Mouse (Mus musculus): ENCODE data around the gene Pigl. TPM values are rescaled to one million over a fixed set of nuclear protein-coding genes. Genes with fewer than 3 reads are reported as not detected.

Gene Pigl
- polyA plus RNA-seq, 1 experiment from 2014 or later, result 11.5 TPM

GRCm38 (mm10) chr11:62551226-62552119 lies 93.2 kb downstream of the Pigl start:
- Histone ChIP-seq H3K27me3 (ENCODE audit: insufficient read depth, low read length) (no peaks in the 10 kb centered on the region), H3K4me1 (ENCODE audit: insufficient read depth) (peaks cover 21% of the 10 kb centered on the region; the same call in 1 of the 2 replicates), H3K4me2 (peak overlapping the region; percentile 70), H3K9me3 (ENCODE audit: low read depth, low read length) (no peaks in the 10 kb centered on the region), H3K36me3 (ENCODE audit: insufficient read depth) (peaks cover 27% of the 10 kb centered on the region), H3K27ac (ENCODE audit: low read depth) (peak overlapping the region; percentile 92), H3K4me3 (ENCODE audit: low read depth, low read length) (peak overlapping the region; percentile 69), H3K9ac (peak overlapping the region; percentile 81)
- no peak for TF ChIP-seq CTCF (IDR thresholded peaks at IDR 0.05; ENCODE audit: low read depth)
- ATAC-seq (ENCODE audit: insufficient read depth) (peak; percentile 86), DNase-seq (peak; percentile 96)
- under 1% methylated on average over 58 of the region's 58 CpGs for WGBS

GRCm38 (mm10) chr11:62553186-62553585 lies 94.9 kb downstream of the Pigl start:
- peaks cover 27% of the 10 kb centered on the region for H3K36me3 ChIP-seq (ENCODE audit: insufficient read depth)
- no peak overlapping the region for H3K27ac ChIP-seq (ENCODE audit: low read depth)
- no peak for DNase-seq
- ATAC-seq (ENCODE audit: insufficient read depth), result no peak
- peak overlapping the region; percentile 99 for H3K4me2 ChIP-seq
- TF ChIP-seq CTCF (IDR thresholded peaks at IDR 0.05; ENCODE audit: low read depth), result no peak
- no peaks in the 10 kb centered on the region for H3K27me3 ChIP-seq (ENCODE audit: insufficient read depth, low read length)
- WGBS, result 14% methylated on average over 1 of the region's 1 CpGs
- no peaks in the 10 kb centered on the region for H3K9me3 ChIP-seq (ENCODE audit: low read depth, low read length)
- H3K4me1 ChIP-seq (ENCODE audit: insufficient read depth), result peaks cover 21% of the 10 kb centered on the region; the same call in 1 of the 2 replicates
- H3K4me3 ChIP-seq (ENCODE audit: low read depth, low read length), result peak overlapping the region; percentile 55
- H3K9ac ChIP-seq, result peak overlapping the region; percentile 55

- DNase-seq, result no peak
- ATAC-seq (ENCODE audit: insufficient read depth), result no peak
- H3K4me3 ChIP-seq (ENCODE audit: low read depth, low read length), result peak overlapping the region; percentile 55
- H3K36me3 ChIP-seq (ENCODE audit: insufficient read depth), result peaks cover 27% of the 10 kb centered on the region
- H3K9me3 ChIP-seq (ENCODE audit: low read depth, low read length), result no peaks in the 10 kb centered on the region
- TF ChIP-seq CTCF (IDR thresholded peaks at IDR 0.05; ENCODE audit: low read depth), result no peak
- no peaks in the 10 kb centered on the region for H3K27me3 ChIP-seq (ENCODE audit: insufficient read depth, low read length)
- peak overlapping the region; percentile 99 for H3K4me2 ChIP-seq
- peaks cover 21% of the 10 kb centered on the region; the same call in 1 of the 2 replicates for H3K4me1 ChIP-seq (ENCODE audit: insufficient read depth)
- 70% methylated on average over 5 of the region's 5 CpGs for WGBS
- H3K9ac ChIP-seq, result peak overlapping the region; percentile 55
- H3K27ac ChIP-seq (ENCODE audit: low read depth), result no peak overlapping the region
Observed at GRCm38 (mm10) chr11:62553633-62554032, 95.4 kb downstream of the Pigl start.

- H3K9me3 ChIP-seq (ENCODE audit: low read depth, low read length), result no peaks in the 10 kb centered on the region
- DNase-seq (no peak), ATAC-seq (ENCODE audit: insufficient read depth) (no peak)
- H3K4me2 ChIP-seq, result peak overlapping the region; percentile 99
- no peaks in the 10 kb centered on the region for H3K27me3 ChIP-seq (ENCODE audit: insufficient read depth, low read length)
- peaks cover 27% of the 10 kb centered on the region for H3K36me3 ChIP-seq (ENCODE audit: insufficient read depth)
- WGBS, result 72% methylated on average over 5 of the region's 5 CpGs
- H3K27ac ChIP-seq (ENCODE audit: low read depth), result no peak overlapping the region
- no peak for TF ChIP-seq CTCF (IDR thresholded peaks at IDR 0.05; ENCODE audit: low read depth)
- H3K4me1 ChIP-seq (ENCODE audit: insufficient read depth), result peaks cover 23% of the 10 kb centered on the region; the same call in 1 of the 2 replicates
- H3K4me3 ChIP-seq (ENCODE audit: low read depth, low read length), result peak overlapping the region; percentile 55
- H3K9ac ChIP-seq, result 0 out of 2 replicates have a peak overlapping the region, but pooled peaks have one; percentile 55
Observed at GRCm38 (mm10) chr11:62554163-62554855, 96.0 kb downstream of the Pigl start.

- ATAC-seq (ENCODE audit: insufficient read depth), result no peak
- Histone ChIP-seq H3K27ac (ENCODE audit: low read depth) (no peak overlapping the region), H3K27me3 (ENCODE audit: insufficient read depth, low read length) (no peaks in the 10 kb centered on the region), H3K36me3 (ENCODE audit: insufficient read depth) (peaks cover 27% of the 10 kb centered on the region), H3K9me3 (ENCODE audit: low read depth, low read length) (no peaks in the 10 kb centered on the region), H3K4me3 (ENCODE audit: low read depth, low read length) (peak overlapping the region; percentile 55; the same call in 1 of the 2 replicates), H3K4me1 (ENCODE audit: insufficient read depth) (peaks cover 16% of the 10 kb centered on the region; the same call in 1 of the 2 replicates), H3K9ac (no peak overlapping the region), H3K4me2 (peak overlapping the region; percentile 99)
- no peak for DNase-seq
- TF ChIP-seq CTCF (IDR thresholded peaks at IDR 0.05; ENCODE audit: low read depth), result no peak
Observed at GRCm38 (mm10) chr11:62554934-62555517, 96.8 kb downstream of the Pigl start.

GRCm38 (mm10) chr11:62555896-62556412 lies 97.7 kb downstream of the Pigl start:
- H3K27me3 ChIP-seq (ENCODE audit: insufficient read depth, low read length), result no peaks in the 10 kb centered on the region
- ATAC-seq (ENCODE audit: insufficient read depth) (no peak), DNase-seq (no peak)
- no peak for TF ChIP-seq CTCF (IDR thresholded peaks at IDR 0.05; ENCODE audit: low read depth)
- H3K27ac ChIP-seq (ENCODE audit: low read depth), result no peak overlapping the region
- no peak overlapping the region for H3K4me2 ChIP-seq
- H3K9ac ChIP-seq, result no peak overlapping the region
- peaks cover 16% of the 10 kb centered on the region; the same call in 1 of the 2 replicates for H3K4me1 ChIP-seq (ENCODE audit: insufficient read depth)
- peaks cover 27% of the 10 kb centered on the region for H3K36me3 ChIP-seq (ENCODE audit: insufficient read depth)
- H3K9me3 ChIP-seq (ENCODE audit: low read depth, low read length), result no peaks in the 10 kb centered on the region
- H3K4me3 ChIP-seq (ENCODE audit: low read depth, low read length), result no peak overlapping the region

Measured in lung, embryonic 14.5 days (tissue).